ENCODE assay signal across 12 mouse cellular contexts in the genomic region with DNA sequence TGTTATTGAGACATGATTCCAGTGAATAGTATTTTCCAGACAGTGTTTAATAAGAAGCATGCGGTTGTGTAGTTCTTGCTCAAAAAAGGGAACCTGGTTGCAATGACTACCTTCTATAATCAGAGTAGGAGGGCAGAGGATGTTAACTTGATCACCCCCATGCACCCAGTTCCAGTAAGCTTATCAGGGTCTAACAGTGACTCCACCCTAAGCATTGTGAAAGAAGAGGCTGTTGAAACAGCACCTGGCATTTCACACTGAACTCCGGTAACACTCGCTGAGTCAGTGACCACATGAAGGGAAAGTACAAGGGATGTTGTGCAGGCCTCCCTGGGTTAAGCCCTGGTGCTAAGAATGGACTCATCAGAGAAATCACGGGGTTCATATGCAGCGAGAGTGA.
DNase-seq lines count a peak whose midpoint lies in the region; ATAC-seq lines count a peak whose summit lies in the region.
"Had no signal": no experiment of that assay in that cellular context is flagged by ENCODE, and none has a peak within 500 bp of the region (broad histone marks: within the 10 kb centered on the region; RNA-seq: fewer than 3 reads in every experiment).

No protein-coding gene starts in this region.

- 18% methylated on average over 5 of the region's 5 CpGs for WGBS in liver, embryonic 12.5 days (ENCODE audit: insufficient replicate concordance)

- H3K9ac ChIP-seq in liver, embryonic 12.5 days = no peak overlapping the region
- H3K9ac ChIP-seq: embryonic facial prominence, embryonic 13.5 days; midbrain, embryonic 13.5 days had no signal

- H3K36me3 ChIP-seq in liver, embryonic 12.5 days = no peaks in the 10 kb centered on the region
- H3K36me3 ChIP-seq: embryonic facial prominence, embryonic 13.5 days; midbrain, embryonic 13.5 days had no signal

- peak; percentile 81 for ATAC-seq in CD4-positive, CD25-positive, alpha-beta regulatory T cell, adult 4 months
- ATAC-seq in activated CD4-positive, CD25-positive, alpha-beta regulatory T cell, adult 4 months = peak; percentile 89
- peak; percentile 87 for ATAC-seq in liver, embryonic 12.5 days
- ATAC-seq: hindbrain, postnatal 0 days; midbrain, embryonic 13.5 days had no signal

- no peaks in the 10 kb centered on the region for H3K27me3 ChIP-seq in liver, embryonic 12.5 days (replicated peaks)
- H3K27me3 ChIP-seq: embryonic facial prominence, embryonic 13.5 days; midbrain, embryonic 13.5 days had no signal

- H3K9me3 ChIP-seq in liver, embryonic 12.5 days (replicated peaks) = no peaks in the 10 kb centered on the region
- H3K9me3 ChIP-seq: embryonic facial prominence, embryonic 13.5 days; midbrain, embryonic 13.5 days had no signal

- H3K27ac ChIP-seq in liver, embryonic 12.5 days = no peak overlapping the region
- H3K27ac ChIP-seq: embryonic facial prominence, embryonic 13.5 days; hindbrain, postnatal 0 days; left cerebral cortex, adult 2 months; midbrain, embryonic 13.5 days had no signal

- H3K4me3 ChIP-seq in liver, embryonic 12.5 days = no peak overlapping the region
- H3K4me3 ChIP-seq: embryonic facial prominence, embryonic 13.5 days; left cerebral cortex, adult 2 months; midbrain, embryonic 13.5 days had no signal

- peaks cover 4% of the 10 kb centered on the region; the same call in 1 of the 2 replicates for H3K4me1 ChIP-seq in liver, embryonic 12.5 days
- H3K4me1 ChIP-seq: embryonic facial prominence, embryonic 13.5 days; midbrain, embryonic 13.5 days had no signal

- peak; percentile 67 to 78 for DNase-seq in natural killer cell, adult 2 months (ENCODE audit: low spot score in 2 of 2)
- DNase-seq in kidney, postnatal 36 days = no peak
- DNase-seq in gastrocnemius, adult 8-10 months (ENCODE audit: low spot score in 2 of 2) = no peak
- no peak for DNase-seq in urinary bladder, postnatal 4 days (ENCODE audit: low spot score in 2 of 2)
- DNase-seq: gastrocnemius, postnatal 36 days had no signal

- 0 out of 2 replicates have a peak overlapping the region, but pooled peaks have one; percentile 1 for H3K4me2 ChIP-seq in liver, embryonic 12.5 days
- H3K4me2 ChIP-seq: embryonic facial prominence, embryonic 13.5 days; midbrain, embryonic 13.5 days had no signal

Comparison
In these comparisons a context has a peak if more than half of its experiments do, and no peak if none do; other contexts are left out.
1. DNase-seq: peak in natural killer cell, adult 2 months (2 of 2); none in kidney, postnatal 36 days (0 of 2), gastrocnemius, adult 8-10 months (0 of 2) and urinary bladder, postnatal 4 days (0 of 2).
2. Peak in every context shown above with its lines, with median percentiles within 50 percentile points of each other: ATAC-seq.